Mouse (Mus musculus): ENCODE measurements around the gene Ptpn14. TPM values are rescaled to one million over a fixed set of nuclear protein-coding genes. Genes with fewer than 3 reads are reported as not detected.

Ptpn14 gene
- polyA plus RNA-seq, 1 experiment from 2014 or later, result 1.9 TPM

DNA sequence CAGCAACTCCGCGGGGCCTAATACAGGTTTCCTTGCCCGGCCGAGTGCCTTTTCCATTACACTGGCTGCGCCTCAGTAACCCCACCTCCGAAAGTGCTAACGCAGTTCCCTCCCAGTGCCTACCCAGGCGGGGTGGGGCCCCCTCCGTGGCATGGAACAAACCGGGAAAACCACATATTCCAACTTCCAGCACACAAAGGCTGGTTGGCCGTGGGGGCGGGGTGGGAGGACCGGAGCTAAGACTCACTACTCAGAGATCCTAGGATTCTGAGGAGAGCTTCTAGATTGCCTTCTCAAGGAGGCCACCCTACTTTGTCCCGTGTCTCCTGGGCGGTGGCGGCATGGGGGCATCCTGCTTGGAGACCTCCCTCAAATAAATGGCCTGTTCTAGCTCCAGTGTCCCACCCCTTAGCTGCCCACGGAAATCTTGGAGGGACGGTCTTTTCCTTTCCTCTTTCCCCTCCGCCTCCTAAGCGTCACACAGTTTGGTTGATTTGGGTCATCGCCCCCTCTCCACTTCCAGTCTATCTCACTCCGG lies 653 bp upstream of the Ptpn14 start:
- WGBS, result 2% methylated on average over 22 of the region's 22 CpGs
- no peaks in the 10 kb centered on the region for H3K36me3 ChIP-seq
- H3K4me1 ChIP-seq (replicated peaks), result peaks cover 28% of the 10 kb centered on the region
- H3K4me2 ChIP-seq, result peak overlapping the region; percentile 97
- H3K4me3 ChIP-seq, result peak overlapping the region; percentile 59
- peak overlapping the region; percentile 75 for H3K9ac ChIP-seq
- H3K27ac ChIP-seq, result peak overlapping the region; percentile 5; the same call in 1 of the 2 replicates
- no peaks in the 10 kb centered on the region for H3K9me3 ChIP-seq
- H3K27me3 ChIP-seq, result peaks cover 57% of the 10 kb centered on the region
- peak; percentile 32; the same call in 1 of the 2 replicates for ATAC-seq (ENCODE audit: low FRiP score)

DNA sequence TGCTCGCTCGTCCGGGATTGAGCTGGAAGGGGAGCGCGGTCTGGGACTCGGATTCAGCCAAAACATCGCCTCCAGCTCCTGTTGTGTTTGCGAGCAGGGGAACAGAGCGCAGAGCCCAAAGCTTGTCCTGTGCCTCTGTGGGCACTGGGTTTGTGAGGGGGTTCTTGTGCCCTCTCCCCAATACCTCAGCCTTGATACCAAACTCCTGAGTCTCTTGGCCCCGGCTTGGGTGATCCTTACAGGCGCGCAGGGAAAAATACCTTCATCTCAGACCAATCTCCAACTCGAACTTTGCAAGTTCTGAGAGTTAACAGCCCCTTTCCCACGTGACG lies 682 bp downstream of the Ptpn14 start:
- Histone ChIP-seq H3K36me3 (no peaks in the 10 kb centered on the region), H3K4me3 (peak overlapping the region; percentile 59), H3K9ac (peak overlapping the region; percentile 75), H3K27ac (no peak overlapping the region), H3K9me3 (no peaks in the 10 kb centered on the region), H3K4me1 (replicated peaks) (peaks cover 28% of the 10 kb centered on the region), H3K4me2 (peak overlapping the region; percentile 97), H3K27me3 (peaks cover 57% of the 10 kb centered on the region)
- WGBS, result 1% methylated on average over 15 of the region's 15 CpGs
- ATAC-seq (ENCODE audit: low FRiP score), result no peak

DNA sequence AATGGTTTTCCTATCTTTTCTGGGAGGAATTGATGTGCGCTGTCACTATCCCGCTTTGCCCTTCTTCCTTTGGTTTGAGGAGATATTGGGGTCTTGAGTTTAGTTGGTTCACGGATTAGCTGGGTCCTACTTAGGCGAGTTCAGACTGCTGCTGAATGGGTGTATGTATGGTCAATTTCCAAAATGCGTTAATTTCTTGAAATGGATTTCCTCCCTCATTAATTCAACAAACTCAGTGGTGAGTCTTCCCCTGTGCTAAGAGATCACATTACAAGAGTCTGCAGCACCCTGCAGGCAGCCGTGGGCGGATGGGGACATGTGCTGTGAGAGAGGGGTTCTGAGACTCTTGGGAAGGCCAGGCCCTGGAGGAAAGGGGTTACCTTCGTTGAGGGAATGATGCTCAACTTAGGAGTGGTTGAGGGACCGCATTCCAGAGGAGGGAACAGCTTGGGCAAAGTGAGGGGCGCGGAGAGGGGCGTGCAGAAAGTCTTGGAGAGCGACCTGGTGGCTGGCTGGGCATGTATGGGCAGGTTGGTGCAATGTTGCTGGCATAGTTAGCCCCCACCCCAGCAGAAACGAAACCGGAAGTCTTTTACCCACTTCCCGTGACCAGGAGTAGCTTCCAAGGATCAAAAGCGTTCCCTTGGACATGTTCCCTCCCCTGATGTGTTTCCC lies 1.2 kb downstream of the Ptpn14 start:
- no peak overlapping the region for H3K27ac ChIP-seq
- WGBS, result 5% methylated on average over 17 of the region's 17 CpGs
- H3K4me3 ChIP-seq, result peak overlapping the region; percentile 59
- H3K4me1 ChIP-seq (replicated peaks), result peaks cover 28% of the 10 kb centered on the region
- peak overlapping the region; percentile 97 for H3K4me2 ChIP-seq
- no peaks in the 10 kb centered on the region for H3K36me3 ChIP-seq
- peaks cover 57% of the 10 kb centered on the region for H3K27me3 ChIP-seq
- no peaks in the 10 kb centered on the region for H3K9me3 ChIP-seq
- H3K9ac ChIP-seq, result no peak overlapping the region; the same call in 1 of the 2 replicates
- ATAC-seq (ENCODE audit: low FRiP score), result no peak

- Histone ChIP-seq H3K9ac (no peak overlapping the region), H3K4me2 (no peak overlapping the region), H3K9me3 (no peaks in the 10 kb centered on the region), H3K4me3 (no peak overlapping the region), H3K4me1 (replicated peaks) (peaks cover 28% of the 10 kb centered on the region), H3K36me3 (no peaks in the 10 kb centered on the region), H3K27ac (no peak overlapping the region), H3K27me3 (peaks cover 41% of the 10 kb centered on the region)
- 70% methylated on average over 10 of the region's 10 CpGs for WGBS
- ATAC-seq (ENCODE audit: low FRiP score), result no peak
Measured at GRCm38 (mm10) chr1:189731697-189732096, 3.6 kb downstream of the Ptpn14 start.

DNA sequence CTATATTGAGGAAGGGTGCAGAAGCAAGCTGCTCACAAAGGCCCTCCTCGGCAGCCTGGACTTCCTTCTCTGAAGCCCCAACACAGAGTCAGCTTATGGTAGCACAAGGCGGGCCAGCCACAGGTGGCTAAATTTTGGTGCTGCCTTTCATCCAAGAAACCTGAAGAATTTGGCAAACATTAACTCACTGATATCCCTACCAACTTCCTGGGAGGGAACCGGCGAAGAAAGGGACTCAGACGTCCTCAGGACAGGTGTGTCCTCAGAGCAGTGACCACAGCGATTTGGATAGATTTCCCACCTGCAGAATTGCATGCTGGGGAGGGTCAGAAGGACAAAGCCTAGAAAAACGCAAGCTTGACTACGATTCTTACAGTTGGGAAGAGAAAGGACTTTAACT lies 4.1 kb downstream of the Ptpn14 start:
- peaks cover 37% of the 10 kb centered on the region for H3K27me3 ChIP-seq
- H3K27ac ChIP-seq, result no peak overlapping the region
- no peak overlapping the region for H3K4me3 ChIP-seq
- H3K4me2 ChIP-seq, result no peak overlapping the region
- H3K4me1 ChIP-seq (replicated peaks), result peaks cover 24% of the 10 kb centered on the region
- no peak for ATAC-seq (ENCODE audit: low FRiP score)
- H3K9me3 ChIP-seq, result no peaks in the 10 kb centered on the region
- no peak overlapping the region for H3K9ac ChIP-seq
- no peaks in the 10 kb centered on the region for H3K36me3 ChIP-seq
- 72% methylated on average over 8 of the region's 8 CpGs for whole genome bisulfite sequencing

- no peak overlapping the region for H3K9ac ChIP-seq
- no peak overlapping the region for H3K4me2 ChIP-seq
- H3K4me3 ChIP-seq, result no peak overlapping the region
- H3K36me3 ChIP-seq, result no peaks in the 10 kb centered on the region
- no peak overlapping the region for H3K27ac ChIP-seq
- no peaks in the 10 kb centered on the region for H3K9me3 ChIP-seq
- H3K4me1 ChIP-seq (replicated peaks), result peaks cover 4% of the 10 kb centered on the region; the same call in 1 of the 2 replicates
- 91% methylated on average over 7 of the region's 7 CpGs for WGBS
- no peak for ATAC-seq (ENCODE audit: low FRiP score)
- H3K27me3 ChIP-seq, result no peaks in the 10 kb centered on the region
Measured at GRCm38 (mm10) chr1:189740075-189740474, 12.0 kb downstream of the Ptpn14 start.

DNA sequence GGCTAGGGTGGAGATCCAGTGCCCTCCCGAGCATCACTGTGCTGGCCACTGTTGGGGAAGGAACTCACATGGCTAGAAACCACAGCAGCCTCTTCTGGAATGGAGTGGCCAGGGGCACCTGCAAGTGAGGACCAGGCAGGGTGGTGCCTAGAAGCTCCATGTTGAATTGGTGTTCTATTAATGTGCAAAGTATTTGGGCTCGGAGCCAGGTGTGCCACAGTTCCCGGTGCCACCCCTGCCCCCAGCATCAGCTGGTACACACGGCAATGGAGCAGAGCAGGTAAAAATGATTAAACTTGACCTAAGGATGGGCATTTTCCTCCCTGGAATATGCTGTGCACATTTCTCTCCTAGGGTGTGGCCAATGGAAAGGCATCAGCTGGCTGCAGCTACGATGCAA lies 14.0 kb downstream of the Ptpn14 start:
- 95% methylated on average over 5 of the region's 5 CpGs for WGBS
- Histone ChIP-seq H3K4me3 (no peak overlapping the region), H3K36me3 (no peaks in the 10 kb centered on the region), H3K4me2 (no peak overlapping the region), H3K27me3 (no peaks in the 10 kb centered on the region), H3K27ac (no peak overlapping the region), H3K9ac (no peak overlapping the region), H3K4me1 (replicated peaks) (peaks cover 7% of the 10 kb centered on the region; the same call in 1 of the 2 replicates), H3K9me3 (no peaks in the 10 kb centered on the region)
- ATAC-seq (ENCODE audit: low FRiP score), result no peak

GRCm38 (mm10) chr1:189743136-189743535 lies 15.1 kb downstream of the Ptpn14 start:
- Histone ChIP-seq H3K27me3 (no peaks in the 10 kb centered on the region), H3K9ac (no peak overlapping the region)

DNA sequence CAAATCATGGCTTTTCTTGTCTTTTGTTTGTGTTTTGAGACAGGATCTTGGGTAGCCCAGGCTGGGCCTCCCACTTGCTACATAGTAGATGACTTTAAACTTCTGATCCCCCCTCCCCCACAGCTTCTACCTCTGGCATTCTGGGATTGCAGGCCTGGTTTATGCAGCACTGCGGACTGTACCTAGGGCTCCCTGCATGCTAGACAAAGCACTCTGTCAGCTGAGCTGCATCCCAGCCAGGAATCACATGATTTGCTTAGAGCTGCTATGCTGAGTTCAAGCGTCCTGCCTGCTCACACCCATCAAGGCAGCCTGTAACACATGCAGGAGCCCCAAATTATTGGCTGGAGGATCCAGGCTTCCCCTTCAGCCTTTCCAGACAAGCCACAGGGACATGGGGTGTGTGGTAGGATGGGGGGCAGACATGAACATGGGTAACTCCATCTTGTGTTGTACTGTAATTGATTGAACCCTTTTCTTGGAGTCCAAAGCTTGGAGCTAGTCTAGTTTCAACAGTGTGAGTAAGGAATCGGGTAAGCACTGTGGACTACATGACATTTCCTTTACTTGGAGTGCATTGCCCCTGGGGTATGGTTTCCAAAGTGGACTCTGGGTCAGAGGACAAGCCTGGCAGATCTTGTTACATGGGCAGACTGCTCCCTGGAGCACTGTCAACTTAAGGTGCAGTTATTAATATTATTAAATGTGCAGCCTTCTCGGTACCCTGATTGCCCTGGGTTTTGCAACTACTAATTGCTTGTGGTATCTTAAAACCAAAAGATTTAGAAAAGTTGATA lies 17.0 kb downstream of the Ptpn14 start:
- no peak overlapping the region for H3K4me3 ChIP-seq
- no peaks in the 10 kb centered on the region for H3K36me3 ChIP-seq
- no peak overlapping the region for H3K4me2 ChIP-seq
- no peak for ATAC-seq (ENCODE audit: low FRiP score)
- no peak overlapping the region for H3K27ac ChIP-seq
- H3K9me3 ChIP-seq, result no peaks in the 10 kb centered on the region
- WGBS, result 65% methylated on average over 4 of the region's 4 CpGs
- no peak overlapping the region for H3K9ac ChIP-seq
- peaks cover 7% of the 10 kb centered on the region; the same call in 1 of the 2 replicates for H3K4me1 ChIP-seq (replicated peaks)
- H3K27me3 ChIP-seq, result no peaks in the 10 kb centered on the region

More at GRCm38 (mm10) chr1:189743136-189743535, 15.1 kb downstream of the Ptpn14 start:
- 84% methylated on average over 5 of the region's 5 CpGs for WGBS
- no peak overlapping the region for H3K4me2 ChIP-seq
- H3K4me1 ChIP-seq (replicated peaks), result peaks cover 7% of the 10 kb centered on the region; the same call in 1 of the 2 replicates
- H3K36me3 ChIP-seq, result no peaks in the 10 kb centered on the region
- no peak overlapping the region for H3K27ac ChIP-seq
- ATAC-seq (ENCODE audit: low FRiP score), result no peak
- no peak overlapping the region for H3K4me3 ChIP-seq
- H3K9me3 ChIP-seq, result no peaks in the 10 kb centered on the region

GRCm38 (mm10) chr1:189746520-189746919 lies 18.5 kb downstream of the Ptpn14 start:
- 78% methylated on average over 4 of the region's 4 CpGs for WGBS
- Histone ChIP-seq H3K27me3 (no peaks in the 10 kb centered on the region), H3K9me3 (no peaks in the 10 kb centered on the region), H3K4me1 (replicated peaks) (peaks cover 7% of the 10 kb centered on the region; the same call in 1 of the 2 replicates), H3K36me3 (no peaks in the 10 kb centered on the region), H3K27ac (no peak overlapping the region), H3K9ac (no peak overlapping the region), H3K4me2 (no peak overlapping the region), H3K4me3 (no peak overlapping the region)
- ATAC-seq (ENCODE audit: low FRiP score), result no peak

DNA sequence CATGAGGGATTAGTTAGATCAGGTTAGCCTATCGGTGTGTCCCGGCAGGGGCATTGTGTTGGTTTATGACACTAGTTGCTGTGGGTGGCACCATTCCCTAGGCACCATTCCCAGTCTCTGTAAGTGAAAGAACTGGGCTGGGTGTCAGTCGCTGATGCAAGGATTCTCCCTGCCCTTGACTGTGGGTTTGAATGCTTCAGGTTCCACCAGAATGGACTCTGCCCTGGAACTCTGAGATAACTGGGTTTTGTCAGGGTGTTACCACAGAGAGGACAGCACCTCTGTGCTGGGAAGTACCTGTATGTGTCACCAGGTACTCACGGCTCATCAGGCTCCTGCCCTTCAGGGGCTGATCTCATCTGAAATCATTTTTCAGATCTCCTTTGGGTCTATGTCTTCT lies 21.7 kb downstream of the Ptpn14 start:
- WGBS, result 94% methylated on average over 4 of the region's 4 CpGs
- ATAC-seq (ENCODE audit: low FRiP score), result no peak

DNA sequence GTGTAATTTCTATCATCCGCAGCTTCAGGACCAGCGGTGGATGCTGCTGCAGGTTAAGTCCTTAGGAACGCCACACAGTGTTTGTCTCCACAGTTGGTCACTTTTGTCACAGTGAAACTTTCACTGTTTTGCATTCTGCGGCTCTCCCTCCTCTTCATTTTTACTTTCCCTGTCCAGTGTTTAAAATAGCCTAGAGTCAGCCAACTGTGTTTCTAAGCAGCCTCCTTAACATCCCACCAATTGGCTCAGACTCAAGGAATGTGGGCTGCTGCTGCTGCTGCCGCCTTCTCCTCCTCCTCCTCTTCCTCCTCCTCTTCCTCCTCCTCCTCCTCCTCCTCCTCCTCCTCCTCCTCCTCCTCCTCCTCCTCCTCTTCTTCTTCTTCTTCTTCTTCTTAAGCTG lies 22.2 kb downstream of the Ptpn14 start:
- H3K36me3 ChIP-seq, result no peaks in the 10 kb centered on the region
- ATAC-seq (ENCODE audit: low FRiP score), result no peak

More for the DNA sequence above, 21.7 kb downstream of the Ptpn14 start:
- Histone ChIP-seq H3K9ac (no peak overlapping the region), H3K27ac (no peak overlapping the region), H3K4me3 (no peak overlapping the region), H3K27me3 (no peaks in the 10 kb centered on the region), H3K4me1 (replicated peaks) (peaks cover 7% of the 10 kb centered on the region; the same call in 1 of the 2 replicates), H3K4me2 (no peak overlapping the region), H3K36me3 (no peaks in the 10 kb centered on the region), H3K9me3 (no peaks in the 10 kb centered on the region)

More for the DNA sequence above, 22.2 kb downstream of the Ptpn14 start:
- peaks cover 7% of the 10 kb centered on the region; the same call in 1 of the 2 replicates for H3K4me1 ChIP-seq (replicated peaks)
- 82% methylated on average over 5 of the region's 5 CpGs for WGBS
- no peaks in the 10 kb centered on the region for H3K27me3 ChIP-seq
- no peak overlapping the region for H3K27ac ChIP-seq
- H3K9ac ChIP-seq, result no peak overlapping the region
- no peak overlapping the region for H3K4me2 ChIP-seq
- no peaks in the 10 kb centered on the region for H3K9me3 ChIP-seq
- H3K4me3 ChIP-seq, result no peak overlapping the region
